Mouse (Mus musculus) gastrocnemius, postnatal 10 days (tissue): ENCODE results near the gene Itgal. TPM values are rescaled to one million over a fixed set of nuclear protein-coding genes. Genes with fewer than 3 reads are reported as not detected.
A peak's percentile ranks its signal among the peaks of the same experiment; 100 is the strongest.
"Not testable (repeated sequence)": the region's sequence is repeated elsewhere in the genome, so short reads cannot be mapped to it uniquely, and the experiment has no call there.

Experiments
- DNase-seq: peaks from one replicate; pipeline ENCODE4 v3.0.0; 2021; ENCODE audit warnings: mixed read lengths
- long read RNA-seq, 2 experiments: library from polyadenylated mRNA; stranded (forward); transcript quantifications; one replicate each; pipeline ENCODE4 v2.0.0; 2021
- total RNA-seq, 2 experiments: library from RNA; stranded (reverse); gene quantifications; 2 replicates each; pipeline ENCODE4 v1.2.3; 2021

Gene Itgal
- total RNA-seq: 1 to 10 TPM in 1 of 2 experiments, under 1 TPM in 1; 0.75 to 1.5 TPM
- long read RNA-seq, experiment 1, partial matches to known transcripts: 2 of 2 reads
- long read RNA-seq, experiment 1, other reads (novel, unspliced or antisense): 0 of 2 reads
- long read RNA-seq, experiment 2, partial matches to known transcripts: 1 of 2 reads
- long read RNA-seq, experiment 2, other reads (novel, unspliced or antisense): 1 of 2 reads

GRCm38 (mm10) chr7:127296098-127296497, at the start of gene Itgal:
Itgal (plus strand) TSS chr7:127296260.
- DNase-seq: no peak

GRCm38 (mm10) chr7:127250511-127250910, 45.5 kb upstream of the Itgal start:
- not testable (repeated sequence) for DNase-seq

GRCm38 (mm10) chr7:127252414-127252813, 43.6 kb upstream of the Itgal start:
- DNase-seq: no peak

- DNase-seq: no peak
These were observed 42.7 kb upstream of the Itgal start for GRCm38 (mm10) chr7:127253341-127253740.

GRCm38 (mm10) chr7:127253821-127254769, 42.0 kb upstream of the Itgal start:
- peak; percentile 96 for DNase-seq

- DNase-seq: no peak
These were observed 41.1 kb upstream of the Itgal start for GRCm38 (mm10) chr7:127255008-127255407.

GRCm38 (mm10) chr7:127255965-127256364, 40.1 kb upstream of the Itgal start:
- no peak for DNase-seq

GRCm38 (mm10) chr7:127256518-127256917, 39.5 kb upstream of the Itgal start:
- no peak for DNase-seq

- no peak for DNase-seq
These were observed 36.7 kb upstream of the Itgal start for GRCm38 (mm10) chr7:127259186-127259905.

- peak; percentile 92 for DNase-seq
These were observed 35.5 kb upstream of the Itgal start, which contains the start of gene Dctpp1 for GRCm38 (mm10) chr7:127260309-127261111. Dctpp1 (minus strand) TSS chr7:127260709.

GRCm38 (mm10) chr7:127262218-127262961, 33.7 kb upstream of the Itgal start:
- no peak for DNase-seq

- no peak for DNase-seq
These were observed 32.5 kb upstream of the Itgal start for GRCm38 (mm10) chr7:127263526-127263925.

GRCm38 (mm10) chr7:127270256-127270655, 25.8 kb upstream of the Itgal start:
- DNase-seq: no peak

- no peak for DNase-seq
These were observed 25.4 kb upstream of the Itgal start for GRCm38 (mm10) chr7:127270666-127271065.

GRCm38 (mm10) chr7:127271093-127271492, 25.0 kb upstream of the Itgal start:
- no peak for DNase-seq

GRCm38 (mm10) chr7:127272566-127272965, 23.5 kb upstream of the Itgal start:
- DNase-seq: no peak

- DNase-seq: peak; percentile 49
These were observed 22.7 kb upstream of the Itgal start for GRCm38 (mm10) chr7:127273118-127273923.

GRCm38 (mm10) chr7:127273925-127274789, 21.9 kb upstream of the Itgal start, which contains the start of gene Sephs2:
Sephs2 (minus strand) TSS chr7:127274055.
- DNase-seq: peak; percentile 90

GRCm38 (mm10) chr7:127276519-127276961, 19.5 kb upstream of the Itgal start:
- no peak for DNase-seq
